Mouse (Mus musculus): ENCODE results near the gene Gm20388.

GRCm38 (mm10) chr8:124192242-124192641 is 4281.6 kb downstream of the Gm20388 start:
- TF ChIP-seq EP300 (optimal IDR thresholded peaks at IDR 0.05) (no peak), CTCF (IDR thresholded peaks at IDR 0.05; ENCODE audit: low read depth) (no peak)
